Mouse (Mus musculus): ENCODE measurements around the gene Ucp3.
"Not testable (repeated sequence)": the region's sequence is repeated elsewhere in the genome, so short reads cannot be mapped to it uniquely, and the experiment has no call there.

The Ucp3 gene

DNA sequence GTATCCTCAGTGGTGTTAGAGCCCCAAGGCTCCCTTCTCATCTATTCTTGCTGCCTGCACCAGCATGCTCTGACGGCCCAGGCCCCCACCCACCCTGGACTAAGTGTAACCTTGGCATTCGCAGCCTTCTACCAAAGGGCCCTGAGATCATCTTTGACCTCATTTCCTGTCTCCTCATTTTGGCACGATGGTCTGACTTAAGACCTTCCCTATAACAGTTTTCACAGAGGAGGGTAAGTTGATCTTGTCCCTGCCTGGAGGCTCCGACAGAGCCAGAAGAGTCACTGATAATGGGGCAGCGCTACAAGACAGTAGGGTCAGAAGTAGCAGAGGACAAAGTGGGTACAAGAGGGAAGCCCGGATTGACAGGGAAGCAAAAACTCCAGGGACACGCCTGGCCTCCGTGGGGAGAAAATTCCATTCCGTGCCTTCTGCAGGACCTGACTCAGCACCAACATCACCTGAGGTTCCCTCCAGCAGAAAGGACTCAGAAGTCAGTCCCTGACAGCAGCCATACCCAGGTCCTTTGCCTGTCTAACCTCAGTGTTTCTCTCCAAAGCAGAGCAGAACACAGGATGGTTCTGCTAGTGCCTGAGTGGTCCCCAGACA, 1.2 kb downstream of the Ucp3 start:
- no peak for DNase-seq (ENCODE audit: low spot score)

DNA sequence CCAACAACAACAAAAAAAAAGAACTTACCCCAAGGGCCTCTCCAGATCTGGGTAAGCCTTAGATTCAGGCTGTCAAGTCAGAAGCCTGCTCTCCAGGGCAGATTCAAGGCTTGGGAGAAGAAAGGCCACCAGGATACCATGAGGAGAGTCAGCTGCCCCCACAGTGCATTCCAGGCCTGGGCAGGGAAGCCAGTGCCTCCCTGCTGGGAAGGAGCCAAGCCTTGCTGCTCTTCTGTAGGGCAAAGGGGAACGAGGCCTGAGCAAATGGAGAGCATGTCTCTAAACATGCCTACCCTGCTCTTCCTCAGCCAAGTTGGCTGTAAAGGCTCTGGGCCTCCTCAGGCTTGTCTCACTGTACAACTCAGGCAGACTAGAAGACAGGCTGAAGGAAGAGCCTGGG, 1.9 kb downstream of the Ucp3 start:
- no peak for DNase-seq (ENCODE audit: low spot score)

DNA sequence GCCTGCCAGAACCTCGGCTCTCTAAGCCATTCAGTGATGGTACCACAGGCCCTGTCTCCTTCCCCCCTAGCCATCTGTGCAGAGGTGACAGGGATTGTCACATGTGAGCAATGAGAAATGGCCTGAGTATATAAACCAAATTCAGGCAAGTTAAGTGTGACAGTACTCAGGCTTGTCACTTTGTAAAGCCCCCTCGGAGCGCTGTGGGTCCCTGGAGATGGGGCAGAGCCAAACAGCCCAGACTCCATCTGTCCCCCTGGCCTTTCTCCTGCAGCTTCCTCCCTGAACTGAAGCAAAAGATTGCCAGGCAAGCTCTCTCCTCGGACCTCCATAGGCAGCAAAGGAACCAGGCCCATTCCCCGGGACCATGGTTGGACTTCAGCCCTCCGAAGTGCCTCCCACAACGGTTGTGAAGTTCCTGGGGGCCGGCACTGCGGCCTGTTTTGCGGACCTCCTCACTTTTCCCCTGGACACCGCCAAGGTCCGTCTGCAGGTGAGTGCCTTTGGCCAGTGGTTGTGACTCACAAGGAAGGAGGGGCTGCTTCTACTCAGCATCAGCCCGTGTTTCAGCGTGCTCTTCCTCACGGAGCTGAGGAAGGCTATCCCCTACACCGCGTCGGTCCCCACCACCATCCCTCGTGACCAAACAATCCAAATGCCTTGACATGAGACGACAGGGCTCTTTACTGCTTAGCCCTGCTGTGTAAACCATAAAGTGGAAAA, 6.5 kb downstream of the Ucp3 start:
- DNase-seq (ENCODE audit: low spot score): no peak

DNA sequence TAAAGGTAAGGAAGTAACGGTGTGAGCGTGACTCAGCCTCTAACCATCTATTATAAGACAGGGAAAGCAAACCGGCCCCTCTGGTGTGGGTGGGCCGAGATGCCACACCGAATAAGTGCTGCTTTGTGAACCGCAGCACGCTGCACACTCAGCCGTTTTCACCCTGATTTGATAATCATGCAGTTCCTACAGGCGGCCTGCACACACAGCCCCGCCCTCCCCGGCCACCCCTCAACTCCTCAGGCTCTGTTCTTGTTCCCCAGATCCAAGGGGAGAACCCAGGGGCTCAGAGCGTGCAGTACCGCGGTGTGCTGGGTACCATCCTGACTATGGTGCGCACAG, 7.0 kb downstream of the Ucp3 start:
- no peak for DNase-seq (ENCODE audit: low spot score)

DNA sequence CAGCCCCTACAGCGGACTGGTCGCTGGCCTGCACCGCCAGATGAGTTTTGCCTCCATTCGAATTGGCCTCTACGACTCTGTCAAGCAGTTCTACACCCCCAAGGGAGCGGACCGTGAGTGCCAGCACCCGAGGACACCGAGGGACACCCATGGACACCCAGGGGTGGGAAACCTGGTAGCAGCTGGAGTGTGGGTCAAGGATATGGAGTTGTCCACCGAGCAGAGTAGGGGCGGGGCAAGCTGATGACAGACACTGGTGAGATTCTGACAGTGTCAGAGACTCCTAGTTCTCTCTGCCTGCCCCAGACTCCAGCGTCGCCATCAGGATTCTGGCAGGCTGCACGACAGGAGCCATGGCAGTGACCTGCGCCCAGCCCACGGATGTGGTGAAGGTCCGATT, 7.4 kb downstream of the Ucp3 start:
- DNase-seq (ENCODE audit: low spot score): no peak

DNA sequence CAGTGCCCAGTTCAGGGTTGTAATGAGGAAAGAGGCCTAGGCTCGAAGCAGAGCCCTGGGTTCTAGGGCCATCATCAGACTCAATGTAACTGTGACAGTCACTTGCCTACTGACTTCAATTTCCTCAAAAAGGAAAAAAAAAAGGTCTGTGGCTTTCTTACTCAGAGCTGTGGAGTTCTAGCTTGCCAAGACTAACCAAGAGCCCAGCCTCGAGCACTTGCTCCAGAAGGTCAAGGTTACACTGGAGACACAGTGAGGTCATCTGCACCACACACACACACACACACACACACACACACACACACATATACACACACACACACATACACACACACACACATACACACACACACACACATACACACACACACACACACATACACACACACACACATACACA, 9.3 kb downstream of the Ucp3 start:
- DNase-seq (ENCODE audit: low spot score): not testable (repeated sequence)

DNA sequence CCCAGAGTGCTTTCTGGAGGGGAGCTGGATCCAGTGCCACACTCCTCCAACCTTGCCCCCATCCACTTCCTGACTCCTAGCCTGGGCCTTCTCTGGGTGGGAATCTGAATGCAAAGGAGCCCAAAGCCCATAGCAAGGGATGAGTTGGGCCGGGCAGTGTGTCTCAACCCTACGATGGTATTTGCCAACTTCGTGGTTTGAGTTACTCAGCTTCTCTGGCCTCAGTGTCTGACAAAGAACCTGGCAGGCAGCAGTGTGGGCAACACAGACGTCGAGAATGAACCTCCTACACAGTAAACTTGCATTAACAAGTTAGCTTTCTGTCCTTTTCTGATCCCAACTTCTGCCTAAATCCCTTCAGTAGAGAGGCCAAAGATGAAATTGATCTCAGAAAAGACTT, 11.7 kb downstream of the Ucp3 start:
- DNase-seq (ENCODE audit: low spot score): no peak

DNA sequence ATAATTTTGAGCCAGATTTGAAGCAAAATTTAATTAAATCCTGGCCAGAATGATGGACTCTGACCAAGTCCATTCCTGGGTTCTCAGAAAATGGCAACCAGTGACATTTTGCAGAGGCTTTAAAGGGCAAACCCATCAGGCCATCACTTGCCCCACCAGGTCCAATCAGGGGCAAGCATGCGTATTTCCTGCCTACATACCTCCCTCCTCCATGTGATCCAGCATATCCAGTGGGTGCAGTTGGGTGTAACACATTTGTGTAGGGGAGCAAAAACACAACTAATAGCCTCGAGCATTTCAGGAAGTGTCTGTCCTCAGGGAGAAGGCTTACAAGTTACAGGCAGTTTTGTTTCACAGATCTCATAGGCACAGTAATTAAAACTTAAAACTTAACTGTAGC, 14.5 kb downstream of the Ucp3 start:
- DNase-seq (ENCODE audit: low spot score): no peak

DNA sequence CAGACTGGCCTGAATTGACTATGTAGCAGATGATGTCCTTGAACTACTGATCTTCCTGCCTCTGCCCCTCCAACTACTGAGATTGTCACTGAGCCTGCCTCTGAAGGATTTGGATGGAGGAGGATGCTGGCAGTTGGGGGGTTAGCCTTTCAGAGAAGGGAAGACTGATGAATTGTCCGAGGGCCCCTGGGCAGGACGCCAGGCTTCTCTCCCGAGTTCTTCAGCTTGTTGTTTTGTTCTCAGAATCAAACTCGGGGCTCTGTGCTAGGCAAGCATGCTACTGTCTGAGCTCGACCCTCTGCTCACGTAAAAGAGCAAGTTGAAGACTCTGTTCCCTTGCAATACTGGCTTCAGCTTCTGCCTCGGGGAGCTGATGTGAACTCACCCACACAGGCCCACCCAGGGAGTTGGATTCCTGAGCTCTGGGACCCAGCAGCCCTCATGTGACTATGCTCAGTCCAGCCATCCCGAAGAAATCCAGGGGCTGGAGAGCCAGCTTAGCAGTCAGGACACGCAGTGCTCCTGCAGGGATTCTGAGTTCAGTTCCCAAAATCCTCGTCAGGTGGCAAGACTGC, 15.8 kb downstream of the Ucp3 start:
- no peak for DNase-seq (ENCODE audit: low spot score)

DNA sequence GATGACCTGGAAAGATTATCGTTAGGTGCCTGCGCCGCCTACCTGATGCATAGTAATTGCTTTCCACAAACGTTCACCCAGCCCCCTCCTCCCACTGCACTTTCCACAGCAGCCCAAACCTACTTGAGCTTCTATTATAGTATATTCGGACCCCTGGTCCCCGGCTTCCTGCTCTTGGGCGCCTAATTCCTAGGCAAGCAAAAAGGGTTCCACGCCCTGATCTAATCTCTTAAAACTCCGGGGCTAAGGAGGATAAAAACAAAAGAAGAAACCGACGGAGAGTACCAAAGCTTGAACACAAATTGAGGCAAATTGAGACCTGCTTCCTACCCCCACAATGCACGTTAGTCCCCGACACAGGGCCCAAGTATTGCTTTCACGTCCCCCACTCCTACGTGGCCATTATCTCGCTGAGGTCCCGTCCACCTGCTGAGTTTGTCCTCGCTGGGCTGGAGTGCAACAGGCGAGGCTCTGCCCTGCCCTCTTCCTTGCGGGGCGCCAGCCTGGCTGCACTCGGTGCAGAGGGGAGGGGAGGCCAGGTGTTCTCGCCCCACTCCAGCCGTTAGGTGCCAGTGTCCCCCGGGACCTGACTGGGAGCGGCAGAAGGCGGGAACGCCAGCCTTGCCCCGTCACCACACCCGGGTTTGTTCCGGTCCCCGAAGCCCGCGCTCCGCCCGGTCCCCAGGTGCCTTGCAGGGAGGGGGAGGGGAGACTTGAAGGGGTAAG, 19.8 kb downstream of the Ucp3 start:
- DNase-seq (ENCODE audit: low spot score): no peak

DNA sequence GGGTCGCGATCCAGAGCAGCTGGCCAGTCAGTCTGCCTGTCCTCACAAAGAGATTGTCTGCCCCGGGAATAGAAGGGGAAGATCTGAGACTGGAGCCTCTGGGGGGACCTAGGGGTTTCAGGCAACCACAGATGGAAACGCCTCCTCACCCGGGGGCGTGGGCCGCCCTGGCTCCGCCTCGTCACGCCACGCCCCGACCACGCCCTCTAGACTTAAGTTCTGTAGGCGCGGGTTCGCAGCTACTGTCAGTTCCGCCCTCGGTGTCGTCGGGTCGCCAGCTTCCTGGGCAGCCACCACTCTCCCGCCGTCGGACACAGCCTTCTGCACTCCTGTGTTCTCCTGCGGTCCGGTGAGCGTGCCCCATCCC, 20.3 kb downstream of the Ucp3 start, which contains the start of gene Ucp2:
Gene Ucp2 (plus strand): TSS at position 221 of the 367 bp plus-strand sequence.
- DNase-seq (ENCODE audit: low spot score): peak; percentile 61

DNA sequence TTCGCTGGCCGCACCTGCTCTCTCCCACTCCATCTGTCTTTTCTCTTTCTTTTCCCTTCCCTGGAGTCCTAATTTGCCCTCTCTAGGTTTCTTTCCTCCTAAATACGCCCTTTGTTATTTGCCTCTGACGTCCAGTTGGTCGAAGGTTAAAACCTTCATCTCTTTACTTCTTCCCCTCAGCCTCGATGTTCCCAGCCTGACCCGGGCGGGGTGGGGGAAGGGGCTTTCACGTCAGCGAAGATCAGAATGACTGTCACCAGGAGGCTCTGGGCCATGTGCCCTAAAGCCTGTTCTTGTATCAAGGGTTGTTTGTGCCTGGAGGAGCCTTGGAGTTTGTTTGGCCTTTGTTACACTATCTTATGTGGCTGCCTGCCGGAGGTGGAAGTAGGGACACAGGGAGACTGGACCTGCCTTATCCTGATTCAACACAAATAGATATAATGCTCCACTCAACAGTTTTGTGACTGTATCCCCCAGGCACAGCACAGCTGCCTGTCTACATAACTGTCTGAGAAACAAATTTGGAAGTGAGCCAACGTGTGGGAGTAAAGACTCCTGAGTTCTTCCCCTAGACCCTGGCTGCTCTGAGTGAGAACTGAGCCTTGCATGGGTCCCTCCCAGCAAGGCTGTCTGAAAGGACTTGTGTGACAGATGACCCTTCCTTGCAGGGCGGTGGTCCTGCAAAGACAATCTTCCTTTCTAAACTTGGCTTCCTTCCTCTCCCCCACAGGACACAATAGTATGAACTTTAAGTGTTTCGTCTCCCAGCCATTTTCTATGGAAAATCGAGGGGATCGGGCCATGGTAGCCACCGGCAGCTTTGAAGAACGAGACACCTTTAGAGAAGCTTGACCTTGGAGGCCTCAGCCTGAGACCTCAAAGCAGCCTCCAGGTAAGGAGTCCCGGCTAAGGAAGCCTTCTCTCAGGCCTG, 21.0 kb downstream of the Ucp3 start:
- peak; percentile 41 for DNase-seq (ENCODE audit: low spot score)

DNA sequence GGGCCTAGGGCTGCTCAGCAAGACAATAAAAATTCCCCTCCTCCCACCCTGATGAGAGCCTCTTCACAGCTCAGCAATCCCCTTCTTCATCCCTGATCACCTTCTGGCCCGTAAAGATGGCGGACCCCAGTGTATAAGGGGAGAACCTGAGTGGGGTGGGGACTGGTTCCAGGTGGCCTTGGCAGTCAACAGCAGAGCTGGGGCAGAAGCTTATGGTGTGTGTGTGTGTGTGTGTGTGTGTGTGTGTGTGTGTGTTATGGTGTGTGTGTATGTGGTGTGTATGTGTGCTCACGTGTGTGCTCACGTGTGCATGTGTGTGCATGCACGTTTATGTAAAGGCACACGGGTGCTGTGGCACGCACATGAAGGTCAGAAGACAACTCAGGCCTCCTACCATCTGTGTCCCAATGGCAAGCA, 21.6 kb downstream of the Ucp3 start:
- no peak for DNase-seq (ENCODE audit: low spot score)

DNA sequence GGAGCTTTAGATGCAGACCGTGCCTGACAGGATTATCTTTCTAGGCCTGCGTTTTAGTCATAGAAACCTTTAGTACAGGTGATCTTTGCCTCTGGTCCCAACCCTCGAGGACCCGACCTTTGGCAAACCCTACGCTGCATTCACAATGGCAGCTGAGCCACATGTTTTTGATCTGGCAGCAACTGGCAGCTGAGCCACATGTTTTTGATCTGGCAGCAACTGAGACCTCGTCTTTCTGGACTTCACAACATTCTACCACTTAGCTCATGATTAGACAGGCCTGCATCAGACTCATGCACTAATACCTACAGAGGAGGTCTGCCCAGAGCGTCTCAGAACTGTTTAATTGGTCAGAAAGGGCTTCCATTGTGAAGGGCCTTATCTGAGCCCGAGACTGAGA, 22.3 kb downstream of the Ucp3 start:
- DNase-seq (ENCODE audit: low spot score): no peak

DNA sequence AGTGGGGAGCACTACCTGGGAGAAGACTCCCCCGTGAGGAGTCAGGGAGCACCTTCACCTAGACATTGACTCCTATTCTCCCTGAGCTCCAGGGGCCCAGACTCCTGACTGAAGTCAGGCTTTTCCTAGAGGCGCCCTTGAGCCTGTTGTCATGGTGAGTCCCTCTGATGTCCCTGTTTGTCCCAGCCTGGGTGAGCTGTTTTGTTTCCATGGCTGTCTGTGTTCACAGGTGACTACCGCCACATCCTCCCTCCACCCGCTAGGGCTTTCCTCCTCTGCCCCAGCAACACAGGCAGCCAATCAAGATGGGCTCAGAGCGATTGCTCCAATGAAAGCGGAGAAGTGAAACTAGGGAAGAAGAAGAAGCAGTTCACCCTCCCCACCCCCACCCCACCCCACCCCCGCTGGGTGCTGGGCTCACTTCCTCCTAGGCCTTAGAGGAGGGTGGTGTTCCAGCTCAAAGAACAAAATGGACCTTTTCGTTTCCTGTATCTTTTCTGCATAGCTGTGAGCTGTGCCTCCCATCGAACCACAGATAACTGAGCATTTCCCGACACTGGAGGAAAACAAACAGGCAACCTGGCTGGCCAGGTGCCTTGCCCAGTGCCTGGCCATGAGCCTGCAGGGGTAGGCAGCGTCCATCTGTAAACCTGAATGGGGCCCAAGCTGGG, 22.9 kb downstream of the Ucp3 start:
- DNase-seq (ENCODE audit: low spot score): peak; percentile 63

DNA sequence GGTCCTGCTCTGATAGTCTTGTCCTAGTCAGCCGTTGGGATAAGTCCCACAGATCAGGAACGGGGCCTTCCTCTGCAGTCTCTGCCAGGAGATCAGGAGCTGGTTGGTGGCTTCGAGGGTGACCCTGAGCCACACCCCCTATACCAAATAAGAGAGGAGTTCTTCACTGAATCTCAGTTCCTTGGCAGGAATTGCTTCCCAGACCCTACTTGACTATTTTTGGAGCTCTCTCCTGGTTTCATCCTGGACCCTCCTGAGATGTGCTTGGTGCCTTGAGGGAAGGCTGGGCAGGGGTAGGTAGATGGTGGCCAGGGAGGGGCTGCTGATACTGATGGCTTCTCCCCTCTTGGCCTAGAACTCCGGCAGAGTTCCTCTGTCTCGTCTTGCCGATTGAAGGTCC, 23.6 kb downstream of the Ucp3 start:
- no peak for DNase-seq (ENCODE audit: low spot score)

DNA sequence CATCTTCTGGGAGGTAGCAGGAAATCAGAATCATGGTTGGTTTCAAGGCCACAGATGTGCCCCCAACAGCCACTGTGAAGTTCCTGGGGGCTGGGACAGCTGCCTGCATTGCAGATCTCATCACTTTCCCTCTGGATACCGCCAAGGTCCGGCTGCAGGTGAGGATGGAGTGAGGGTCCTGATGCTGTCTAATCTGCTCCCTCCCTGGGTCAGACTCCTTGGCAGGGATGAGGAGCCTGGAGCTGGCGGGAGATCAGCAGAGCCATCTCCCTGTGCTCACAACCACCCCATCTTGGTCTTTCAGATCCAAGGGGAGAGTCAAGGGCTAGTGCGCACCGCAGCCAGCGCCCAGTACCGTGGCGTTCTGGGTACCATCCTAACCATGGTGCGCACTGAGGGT, 24.0 kb downstream of the Ucp3 start:
- no peak for DNase-seq (ENCODE audit: low spot score)

DNA sequence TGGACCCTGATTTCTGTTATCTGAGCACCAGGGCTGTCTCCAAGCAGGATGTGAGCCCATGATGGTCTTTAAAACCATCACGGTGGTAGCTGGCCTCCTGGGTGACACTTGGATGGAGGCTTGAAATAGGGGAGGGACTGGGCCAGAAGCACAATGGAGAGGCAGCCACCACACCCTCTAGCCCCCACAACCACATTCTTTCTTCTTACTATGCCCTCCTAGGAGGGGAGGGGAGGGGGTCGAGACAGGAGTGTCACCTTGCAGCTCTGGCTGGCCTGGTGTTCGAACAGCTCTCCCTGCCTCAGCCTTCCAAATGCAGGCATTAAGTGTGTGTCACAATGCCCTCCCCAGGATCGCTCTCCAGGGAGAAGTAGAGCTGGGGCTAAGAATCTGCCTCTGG, 24.6 kb downstream of the Ucp3 start:
- no peak for DNase-seq (ENCODE audit: low spot score)

DNA sequence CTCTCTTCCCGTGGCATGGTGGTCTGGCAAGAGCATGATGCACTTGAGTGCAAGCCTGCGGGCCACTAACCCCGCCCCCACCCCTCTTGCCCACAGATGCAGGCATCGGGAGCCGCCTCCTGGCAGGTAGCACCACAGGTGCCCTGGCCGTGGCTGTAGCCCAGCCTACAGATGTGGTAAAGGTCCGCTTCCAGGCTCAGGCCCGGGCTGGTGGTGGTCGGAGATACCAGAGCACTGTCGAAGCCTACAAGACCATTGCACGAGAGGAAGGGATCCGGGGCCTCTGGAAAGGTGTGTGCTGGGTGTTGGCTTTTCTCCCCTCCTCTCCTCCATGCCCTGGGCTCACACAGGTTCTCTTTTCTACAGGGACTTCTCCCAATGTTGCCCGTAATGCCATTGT, 25.2 kb downstream of the Ucp3 start:
- DNase-seq (ENCODE audit: low spot score): no peak

DNA sequence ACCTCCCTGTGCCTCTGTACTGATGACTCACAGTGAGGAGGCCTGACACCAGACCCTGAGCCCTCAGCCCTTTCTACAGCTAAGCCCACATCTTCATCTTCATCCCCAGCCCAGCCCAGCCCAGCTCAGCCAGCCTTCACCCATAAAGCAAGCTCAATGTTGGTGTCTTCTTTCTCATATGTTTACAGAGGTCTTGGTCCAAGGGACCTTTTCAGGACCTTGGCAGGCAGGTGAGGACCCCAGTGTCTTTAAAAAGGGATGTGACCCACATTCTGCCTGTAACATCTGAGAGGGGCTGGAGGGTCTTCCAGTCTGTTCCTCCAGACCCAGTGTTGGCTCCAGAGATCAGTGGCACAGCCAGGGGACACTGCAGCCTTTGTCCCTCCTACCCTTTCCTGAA, 26.7 kb downstream of the Ucp3 start:
- DNase-seq (ENCODE audit: low spot score): no peak

DNA sequence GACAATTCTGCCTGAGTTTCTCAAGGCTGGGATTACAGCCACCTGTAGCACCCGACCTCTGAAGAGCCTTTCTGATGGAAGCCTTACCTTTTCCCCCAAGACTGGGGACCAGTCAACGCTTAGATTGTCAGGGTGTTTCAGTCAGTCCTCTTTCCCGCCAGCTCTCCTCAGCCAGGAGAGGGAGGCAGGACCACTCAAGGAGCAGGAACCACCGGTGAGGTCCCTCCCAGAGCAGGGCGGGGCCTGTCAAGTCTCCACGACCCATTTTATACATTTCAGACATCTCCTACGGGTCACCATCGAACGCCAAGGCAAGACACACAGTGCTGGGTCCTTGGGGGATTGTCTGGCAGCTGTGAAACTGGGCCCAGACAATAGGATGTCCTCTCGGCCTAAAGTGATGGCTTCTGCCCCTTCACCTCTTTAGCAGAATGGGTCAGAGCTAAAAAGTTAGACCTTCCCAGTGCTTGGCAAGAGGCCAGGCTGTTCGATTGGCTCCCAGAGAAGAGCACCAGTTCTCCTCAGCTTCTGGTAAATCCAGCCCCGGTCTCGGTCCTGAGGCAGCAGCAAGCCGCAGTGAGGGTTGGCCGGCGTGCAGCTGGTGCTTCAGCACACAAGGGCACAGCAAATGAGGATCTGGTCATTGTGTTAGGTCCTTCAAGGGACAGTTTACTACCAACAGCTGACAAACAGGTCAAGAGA, 27.6 kb downstream of the Ucp3 start:
- DNase-seq (ENCODE audit: low spot score): no peak
